Mouse (Mus musculus): ENCODE results near the gene Irf9. TPM values are rescaled to one million over a fixed set of nuclear protein-coding genes. Genes with fewer than 3 reads are reported as not detected.

Irf9 gene
- total and polyA plus RNA-seq, 2 experiments from 2014 or later: 7.4 to 18.2 TPM

- WGBS: 3% methylated on average over 43 of the region's 43 CpGs
- peak within 1 kb of the TSS; percentile 67 for H3K27ac ChIP-seq (ENCODE audit: low read depth, low read length)
- no peaks in the 10 kb centered on the region for H3K9me3 ChIP-seq (ENCODE audit: low read length)
- peak; percentile 66 for DNase-seq (ENCODE audit: low spot score)
- peak within 1 kb of the TSS; percentile 79 for H3K9ac ChIP-seq (replicated peaks; ENCODE audit: low read length, poor library complexity, severe bottlenecking)
- H3K4me3 ChIP-seq (ENCODE audit: low read depth, low read length): peak within 1 kb of the TSS; percentile 53
- H3K27me3 ChIP-seq (ENCODE audit: insufficient read depth, low read length): no peaks in the 10 kb centered on the region
- ATAC-seq (ENCODE audit: low FRiP score): peak; percentile 72
- peaks cover 19% of the 10 kb centered on the region for H3K36me3 ChIP-seq (ENCODE audit: insufficient read depth, low read length)
- H3K4me2 ChIP-seq (ENCODE audit: low read depth, low read length, poor library complexity, severe bottlenecking): peak within 1 kb of the TSS; percentile 80
- 0 out of 2 replicates have a peak, but pooled peaks have one; percentile 12 for TF ChIP-seq CTCF (IDR thresholded peaks at IDR 0.05)
- no peaks in the 10 kb centered on the region for H3K4me1 ChIP-seq (ENCODE audit: insufficient read depth, low read length)
Observed at GRCm38 (mm10) chr14:55584702-55585565, 18.4 kb upstream of the Irf9 start, which contains the start of gene Emc9. Emc9 (minus strand) TSS chr14:55585302.

- Histone ChIP-seq H3K9ac (replicated peaks; ENCODE audit: low read length, poor library complexity, severe bottlenecking) (no peak overlapping the region), H3K4me2 (ENCODE audit: low read depth, low read length, poor library complexity, severe bottlenecking) (peak overlapping the region; percentile 80), H3K9me3 (ENCODE audit: low read length) (no peaks in the 10 kb centered on the region), H3K27me3 (ENCODE audit: insufficient read depth, low read length) (no peaks in the 10 kb centered on the region), H3K4me1 (ENCODE audit: insufficient read depth, low read length) (no peaks in the 10 kb centered on the region), H3K36me3 (ENCODE audit: insufficient read depth, low read length) (peaks cover 17% of the 10 kb centered on the region), H3K27ac (ENCODE audit: low read depth, low read length) (no peak overlapping the region; the same call in 1 of the 2 replicates), H3K4me3 (ENCODE audit: low read depth, low read length) (peak overlapping the region; percentile 53)
- no peak for ATAC-seq (ENCODE audit: low FRiP score)
- 66% methylated on average over 6 of the region's 6 CpGs for WGBS
- TF ChIP-seq CTCF (IDR thresholded peaks at IDR 0.05): no peak
- DNase-seq (ENCODE audit: low spot score): no peak
Observed at GRCm38 (mm10) chr14:55585566-55585960, 17.8 kb upstream of the Irf9 start.

DNA sequence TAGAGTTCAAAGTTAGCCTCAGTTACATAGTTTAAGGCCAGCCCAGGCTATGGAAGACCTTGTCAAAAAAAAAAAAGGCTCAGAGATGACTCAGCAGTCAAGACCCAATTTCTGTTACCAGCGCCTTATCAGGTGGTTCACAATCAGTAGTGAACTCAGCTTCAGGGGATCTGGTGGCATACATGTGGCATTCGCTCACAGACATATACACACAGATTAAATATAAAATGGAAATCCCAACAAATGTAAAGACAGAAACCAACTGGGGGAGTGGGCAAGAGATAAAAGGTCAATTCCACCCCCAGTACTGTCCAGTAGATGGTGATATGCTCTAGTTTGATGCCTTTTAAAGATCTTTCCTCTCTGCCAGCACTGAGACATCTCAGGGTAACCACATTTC, 17.2 kb upstream of the Irf9 start:
- Histone ChIP-seq H3K27me3 (ENCODE audit: insufficient read depth, low read length) (no peaks in the 10 kb centered on the region), H3K9ac (replicated peaks; ENCODE audit: low read length, poor library complexity, severe bottlenecking) (no peak overlapping the region), H3K9me3 (ENCODE audit: low read length) (no peaks in the 10 kb centered on the region), H3K4me2 (ENCODE audit: low read depth, low read length, poor library complexity, severe bottlenecking) (no peak overlapping the region), H3K27ac (ENCODE audit: low read depth, low read length) (no peak overlapping the region), H3K4me1 (ENCODE audit: insufficient read depth, low read length) (no peaks in the 10 kb centered on the region), H3K36me3 (ENCODE audit: insufficient read depth, low read length) (peaks cover 13% of the 10 kb centered on the region), H3K4me3 (ENCODE audit: low read depth, low read length) (no peak overlapping the region)
- 91% methylated on average over 2 of the region's 2 CpGs for WGBS
- no peak for DNase-seq (ENCODE audit: low spot score)
- ATAC-seq (ENCODE audit: low FRiP score): no peak
- peak; percentile 32 for TF ChIP-seq CTCF (IDR thresholded peaks at IDR 0.05)

DNA sequence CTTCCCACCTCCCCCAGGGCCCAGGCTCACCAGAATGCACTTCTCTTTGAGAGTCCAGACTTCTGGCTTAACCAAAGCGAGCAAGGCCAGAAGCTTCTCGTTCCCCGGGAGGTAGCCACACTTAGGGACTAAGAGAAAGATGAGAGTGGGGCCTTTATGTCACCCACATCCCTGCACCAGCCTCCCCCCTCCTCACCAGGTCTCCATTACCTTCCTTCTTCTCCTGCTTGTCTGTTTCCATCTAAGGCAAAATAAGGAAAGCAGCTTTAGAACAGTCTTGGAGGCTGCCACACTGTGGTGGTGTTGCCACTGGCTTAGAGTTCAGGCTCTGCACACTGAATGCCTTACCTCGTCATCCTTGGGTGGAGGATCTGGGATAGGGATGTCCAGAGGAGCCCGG, 14.1 kb upstream of the Irf9 start:
- 90% methylated on average over 5 of the region's 5 CpGs for WGBS
- TF ChIP-seq CTCF (IDR thresholded peaks at IDR 0.05): no peak
- H3K27me3 ChIP-seq (ENCODE audit: insufficient read depth, low read length): no peaks in the 10 kb centered on the region
- H3K4me3 ChIP-seq (ENCODE audit: low read depth, low read length): no peak overlapping the region
- peaks cover 11% of the 10 kb centered on the region for H3K36me3 ChIP-seq (ENCODE audit: insufficient read depth, low read length)
- no peak overlapping the region for H3K27ac ChIP-seq (ENCODE audit: low read depth, low read length)
- ATAC-seq (ENCODE audit: low FRiP score): no peak
- H3K4me2 ChIP-seq (ENCODE audit: low read depth, low read length, poor library complexity, severe bottlenecking): no peak overlapping the region
- DNase-seq (ENCODE audit: low spot score): no peak
- no peak overlapping the region for H3K9ac ChIP-seq (replicated peaks; ENCODE audit: low read length, poor library complexity, severe bottlenecking)
- H3K9me3 ChIP-seq (ENCODE audit: low read length): no peaks in the 10 kb centered on the region
- peaks cover 9% of the 10 kb centered on the region; the same call in 1 of the 2 replicates for H3K4me1 ChIP-seq (ENCODE audit: insufficient read depth, low read length)

GRCm38 (mm10) chr14:55589771-55590448, 13.5 kb upstream of the Irf9 start:
- ATAC-seq (ENCODE audit: low FRiP score) (no peak), DNase-seq (ENCODE audit: low spot score) (no peak)
- WGBS: 89% methylated on average over 11 of the region's 11 CpGs
- Histone ChIP-seq H3K27ac (ENCODE audit: low read depth, low read length) (0 out of 2 replicates have a peak overlapping the region, but pooled peaks have one; percentile 84), H3K36me3 (ENCODE audit: insufficient read depth, low read length) (peaks cover 17% of the 10 kb centered on the region), H3K9ac (replicated peaks; ENCODE audit: low read length, poor library complexity, severe bottlenecking) (peak overlapping the region; percentile 83), H3K4me1 (ENCODE audit: insufficient read depth, low read length) (peaks cover 9% of the 10 kb centered on the region; the same call in 1 of the 2 replicates), H3K4me3 (ENCODE audit: low read depth, low read length) (peak overlapping the region; percentile 80), H3K9me3 (ENCODE audit: low read length) (no peaks in the 10 kb centered on the region), H3K27me3 (ENCODE audit: insufficient read depth, low read length) (no peaks in the 10 kb centered on the region), H3K4me2 (ENCODE audit: low read depth, low read length, poor library complexity, severe bottlenecking) (peak overlapping the region; percentile 94)
- no peak for TF ChIP-seq CTCF (IDR thresholded peaks at IDR 0.05)
